Mouse (Mus musculus) heart, adult 2 months (tissue): ENCODE data around the gene Aym1. TPM values are rescaled to one million over a fixed set of nuclear protein-coding genes. Genes with fewer than 3 reads are reported as not detected.
A peak's percentile ranks its signal among the peaks of the same experiment; 100 is the strongest.
"Not testable (repeated sequence)": the region's sequence is repeated elsewhere in the genome, so short reads cannot be mapped to it uniquely, and the experiment has no call there.

Source experiments
- DNase-seq, 2 experiments: peaks; one replicate each; pipeline ENCODE4 v3.0.0; 2021
- H3K27ac ChIP-seq: fragments of 200-600 bp; 2 replicates; pipeline ENCODE4 v1.8.1; 2022
- H3K27me3 ChIP-seq: fragments of 200-500 bp; 2 replicates; pipeline ENCODE4 v1.6.1; 2012; ENCODE audit warnings: mild to moderate bottlenecking, low read length, inconsistent platforms, mixed read lengths; ENCODE audit not compliant: control insufficient read depth, insufficient read depth
- H3K36me3 ChIP-seq: fragments of 200-500 bp; 2 replicates; pipeline ENCODE4 v1.6.1; 2012; ENCODE audit warnings: low read length, inconsistent platforms; ENCODE audit not compliant: control insufficient read depth, insufficient read depth
- H3K4me1 ChIP-seq: fragments of 200-500 bp; 2 replicates; pipeline ENCODE4 v1.6.1; 2011; ENCODE audit warnings: low read length; ENCODE audit not compliant: control insufficient read depth, insufficient read depth
- H3K4me3 ChIP-seq: fragments of 200-600 bp; 2 replicates; pipeline ENCODE4 v1.8.1; 2022
- H3K79me2 ChIP-seq: fragments of 200-500 bp; replicated peaks from 2 replicates; pipeline ENCODE4 v1.6.1; 2012; ENCODE audit warnings: mild to moderate bottlenecking, inconsistent platforms, low read length, moderate library complexity, mixed read lengths; ENCODE audit not compliant: control insufficient read depth, insufficient read depth
- H3K9ac ChIP-seq: fragments of 200-500 bp; 2 replicates; pipeline ENCODE4 v1.6.1; 2012; ENCODE audit warnings: low read depth, mild to moderate bottlenecking, control low read depth, inconsistent platforms, low read length, mixed read lengths
- CTCF ChIP-seq: fragments of 200-600 bp; IDR thresholded peaks from 2 replicates; pipeline ENCODE4 v1.8.1; 2022; ENCODE audit warnings: antibody characterized with exemption, mild to moderate bottlenecking, moderate library complexity
- EP300 ChIP-seq: fragments of 200-500 bp; IDR thresholded peaks from 2 replicates; pipeline ENCODE4 v1.6.1; 2011; ENCODE audit warnings: low read depth, low read length, control low read depth; ENCODE audit not compliant: insufficient read depth
- POLR2A ChIP-seq: fragments of 200-500 bp; IDR thresholded peaks from 2 replicates; pipeline ENCODE4 v1.6.1; 2011; ENCODE audit warnings: mild to moderate bottlenecking, low read depth, low read length, control low read depth; ENCODE audit not compliant: insufficient read depth
- WGBS: fragments of 180-500 bp; shearing (Covaris S2); methylation state at CpG from one replicate; pipeline ENCODE4 v1.1.7; 2018; 5-methylcytosine and 5-hydroxymethylcytosine counted together
- intact Hi-C: fragments of 180-260 bp; cut with DNase I; formaldehyde crosslinking; loops from one replicate; pipeline ENCODE4 v1.15.1; 2025
- polyA plus RNA-seq: library from polyadenylated mRNA; depleted of rRNA; stranded (reverse); fragments of >200 nt; gene quantifications from 2 replicates; pipeline ENCODE4 v1.2.3, GENCODE M21; 2012
- total RNA-seq, 2 experiments: library from RNA; stranded (reverse); gene quantifications; 2 replicates each; pipeline ENCODE4 v1.2.3; 2021

Gene Aym1
- total and polyA plus RNA-seq, 3 experiments: not detected

DNA sequence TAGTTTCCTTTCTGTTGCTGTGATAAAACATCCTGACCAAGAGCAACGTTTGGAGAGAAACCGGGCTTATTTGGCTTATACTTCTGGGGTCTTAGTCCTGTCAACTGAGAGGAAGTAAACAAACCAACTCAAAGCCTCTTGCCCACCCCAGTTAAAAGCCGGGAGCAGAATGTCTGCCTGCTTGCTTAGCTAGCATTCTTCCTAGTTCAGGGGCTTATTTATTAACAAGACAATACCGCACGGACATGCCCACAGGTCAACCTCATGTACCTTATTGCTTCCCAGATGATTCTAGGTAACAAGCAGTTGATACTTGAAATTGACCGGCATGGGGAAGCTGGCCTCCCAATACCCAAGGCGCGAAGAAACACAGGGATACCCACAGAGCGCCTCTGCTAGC lies 20.8 kb upstream of the Aym1 start:
- 29% methylated on average over 9 of the region's 9 CpGs for WGBS
- no peaks in the 10 kb centered on the region for H3K36me3 ChIP-seq
- no peak overlapping the region for H3K9ac ChIP-seq
- H3K79me2 ChIP-seq: no peaks in the 10 kb centered on the region
- intact Hi-C loops: no loop called here
- H3K4me1 ChIP-seq: no peaks in the 10 kb centered on the region
- no peak overlapping the region for H3K4me3 ChIP-seq
- no peak for TF ChIP-seq CTCF
- no peak for DNase-seq
- H3K27me3 ChIP-seq: peaks cover 19% of the 10 kb centered on the region
- H3K27ac ChIP-seq: no peak overlapping the region

GRCm38 (mm10) chr5:113344635-113345386 lies 12.3 kb upstream of the Aym1 start:
- no peaks in the 10 kb centered on the region for H3K36me3 ChIP-seq
- no peak for TF ChIP-seq EP300
- H3K4me1 ChIP-seq: no peaks in the 10 kb centered on the region
- H3K4me3 ChIP-seq: no peak overlapping the region
- no peaks in the 10 kb centered on the region for H3K79me2 ChIP-seq
- DNase-seq: no peak
- intact Hi-C loops: no loop called here
- 29% methylated on average over 16 of the region's 16 CpGs for WGBS
- peaks cover 6% of the 10 kb centered on the region for H3K27me3 ChIP-seq
- H3K9ac ChIP-seq: no peak overlapping the region
- no peak overlapping the region for H3K27ac ChIP-seq

- Histone ChIP-seq H3K79me2 (no peaks in the 10 kb centered on the region), H3K9ac (no peak overlapping the region), H3K4me3 (no peak overlapping the region), H3K27ac (no peak overlapping the region), H3K27me3 (peaks cover 6% of the 10 kb centered on the region), H3K36me3 (no peaks in the 10 kb centered on the region), H3K4me1 (no peaks in the 10 kb centered on the region)
- no peak for TF ChIP-seq EP300
- TF ChIP-seq POLR2A: no peak
- no peak for TF ChIP-seq CTCF
- DNase-seq: no peak
- 18% methylated on average over 11 of the region's 11 CpGs for WGBS
- intact Hi-C loops: no loop called here
Observed at GRCm38 (mm10) chr5:113345781-113346180, 11.3 kb upstream of the Aym1 start.

- H3K79me2 ChIP-seq, H3K9ac ChIP-seq, H3K4me3 ChIP-seq, DNase-seq, H3K4me1 ChIP-seq, H3K27ac ChIP-seq, intact Hi-C loops, H3K27me3 ChIP-seq, H3K36me3 ChIP-seq: not testable (repeated sequence)
- 29% methylated on average over 6 of the region's 6 CpGs for WGBS
Observed at GRCm38 (mm10) chr5:113346651-113347050, 10.4 kb upstream of the Aym1 start.

DNA sequence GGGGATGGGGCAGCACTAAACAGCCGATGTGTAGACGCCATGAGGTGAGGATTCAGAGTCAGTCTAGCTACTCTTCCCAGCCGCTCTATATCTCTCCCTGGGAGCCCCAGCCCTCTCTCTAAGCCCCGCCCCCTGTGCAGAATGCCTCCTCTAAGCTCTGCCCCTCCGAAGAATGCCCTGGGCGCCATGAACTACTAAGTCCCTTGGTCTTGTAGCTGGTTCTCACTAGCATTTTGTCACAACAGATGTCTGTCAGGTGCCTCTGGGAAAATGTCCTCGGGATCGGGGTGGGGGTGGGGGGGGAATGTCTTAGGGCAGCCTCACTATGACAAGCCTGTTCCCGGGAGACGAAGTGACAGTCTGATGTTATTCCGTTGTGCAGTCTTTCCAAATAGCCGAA lies 9.5 kb upstream of the Aym1 start:
- 33% methylated on average over 12 of the region's 12 CpGs for WGBS

GRCm38 (mm10) chr5:113348597-113348996 lies 8.5 kb upstream of the Aym1 start:
- 21% methylated on average over 13 of the region's 13 CpGs for WGBS
- Histone ChIP-seq H3K79me2 (no peaks in the 10 kb centered on the region), H3K36me3 (no peaks in the 10 kb centered on the region), H3K4me1 (no peaks in the 10 kb centered on the region), H3K4me3 (no peak overlapping the region), H3K27ac (no peak overlapping the region), H3K9ac (no peak overlapping the region), H3K27me3 (peaks cover 6% of the 10 kb centered on the region)
- intact Hi-C loops: no loop called here
- no peak for DNase-seq
- TF ChIP-seq CTCF: 0 out of 2 replicates have a peak, but pooled peaks have one; percentile 14
- TF ChIP-seq POLR2A: no peak

More for the DNA sequence above, 9.5 kb upstream of the Aym1 start:
- no peak for DNase-seq
- H3K4me1 ChIP-seq: no peaks in the 10 kb centered on the region
- H3K27me3 ChIP-seq: peaks cover 6% of the 10 kb centered on the region
- no peaks in the 10 kb centered on the region for H3K79me2 ChIP-seq
- H3K27ac ChIP-seq: no peak overlapping the region
- H3K4me3 ChIP-seq: no peak overlapping the region
- no peak overlapping the region for H3K9ac ChIP-seq
- no peaks in the 10 kb centered on the region for H3K36me3 ChIP-seq
- TF ChIP-seq EP300: no peak
- no peak for TF ChIP-seq POLR2A
- no peak for TF ChIP-seq CTCF
- intact Hi-C loops: no loop called here

GRCm38 (mm10) chr5:113349226-113349625 lies 7.9 kb upstream of the Aym1 start:
- intact Hi-C loops: no loop called here
- no peaks in the 10 kb centered on the region for H3K4me1 ChIP-seq
- TF ChIP-seq CTCF: no peak
- TF ChIP-seq EP300: no peak
- no peak for TF ChIP-seq POLR2A
- H3K27me3 ChIP-seq: peaks cover 6% of the 10 kb centered on the region
- no peak for DNase-seq
- H3K79me2 ChIP-seq: no peaks in the 10 kb centered on the region
- 7% methylated on average over 7 of the region's 7 CpGs for WGBS
- H3K36me3 ChIP-seq: no peaks in the 10 kb centered on the region
- no peak overlapping the region for H3K27ac ChIP-seq
- H3K4me3 ChIP-seq: no peak overlapping the region
- H3K9ac ChIP-seq: no peak overlapping the region
